Mouse (Mus musculus): Measurements from ENCODE around the gene Cyp27a1. TPM values are rescaled to one million over a fixed set of nuclear protein-coding genes. Genes with fewer than 3 reads are reported as not detected.

Cyp27a1 gene
- polyA plus RNA-seq (2015; fragmentation: Nextera tagmentation; extraction: Ambion mirVana), result 12.7 and 14.1 TPM in 2 replicates

GRCm38 (mm10) chr1:74713099-74713858 is at the start of gene Cyp27a1:
Cyp27a1 (plus strand) TSS chr1:74713574.
- WGBS, result under 1% methylated on average over 35 of the region's 35 CpGs
- Histone ChIP-seq H3K27ac (no peak within 1 kb of the TSS), H3K4me2 (replicated peaks) (peak within 1 kb of the TSS; percentile 72)

GRCm38 (mm10) chr1:74665153-74665552 is 48.2 kb upstream of the Cyp27a1 start:
- Histone ChIP-seq H3K27ac (no peak overlapping the region), H3K4me1 (peaks cover 13% of the 10 kb centered on the region), H3K4me2 (replicated peaks) (no peak overlapping the region), H3K36me3 (no peaks in the 10 kb centered on the region; the same call in 1 of the 2 replicates), H3K27me3 (no peaks in the 10 kb centered on the region), H3K9ac (no peak overlapping the region), H3K4me3 (no peak overlapping the region), H3K9me3 (no peaks in the 10 kb centered on the region)
- no peak for ATAC-seq (ENCODE audit: low FRiP score, low read depth)
- WGBS, result 69% methylated on average over 6 of the region's 6 CpGs

More at GRCm38 (mm10) chr1:74713099-74713858, at the start of gene Cyp27a1:
- no peaks in the 10 kb centered on the region for H3K36me3 ChIP-seq
- H3K4me3 ChIP-seq, result peak within 1 kb of the TSS; percentile 50
- ATAC-seq (ENCODE audit: low FRiP score, low read depth), result peak; percentile 82
- H3K9ac ChIP-seq, result peak within 1 kb of the TSS; percentile 66
- peaks cover 24% of the 10 kb centered on the region for H3K4me1 ChIP-seq
- H3K9me3 ChIP-seq, result no peaks in the 10 kb centered on the region
- no peaks in the 10 kb centered on the region for H3K27me3 ChIP-seq

GRCm38 (mm10) chr1:74668371-74668770 is 45.0 kb upstream of the Cyp27a1 start:
- Histone ChIP-seq H3K9me3 (no peaks in the 10 kb centered on the region), H3K36me3 (peaks cover 15% of the 10 kb centered on the region), H3K4me1 (0 out of 2 replicates have a peak, but pooled peaks cover 3% of the 10 kb centered on the region), H3K9ac (no peak overlapping the region), H3K27ac (no peak overlapping the region), H3K27me3 (no peaks in the 10 kb centered on the region), H3K4me2 (replicated peaks) (no peak overlapping the region), H3K4me3 (no peak overlapping the region)
- 87% methylated on average over 3 of the region's 3 CpGs for WGBS
- no peak for ATAC-seq (ENCODE audit: low FRiP score, low read depth)

GRCm38 (mm10) chr1:74672731-74673130 is 40.6 kb upstream of the Cyp27a1 start:
- H3K27me3 ChIP-seq, result no peaks in the 10 kb centered on the region

GRCm38 (mm10) chr1:74676863-74677262 is 36.5 kb upstream of the Cyp27a1 start:
- Histone ChIP-seq H3K4me1 (no peaks in the 10 kb centered on the region), H3K9me3 (no peaks in the 10 kb centered on the region), H3K27ac (no peak overlapping the region), H3K4me2 (replicated peaks) (no peak overlapping the region), H3K27me3 (no peaks in the 10 kb centered on the region), H3K4me3 (no peak overlapping the region), H3K9ac (no peak overlapping the region), H3K36me3 (peaks cover 68% of the 10 kb centered on the region)
- ATAC-seq (ENCODE audit: low FRiP score, low read depth), result no peak
- 79% methylated on average over 3 of the region's 3 CpGs for WGBS

More at GRCm38 (mm10) chr1:74672731-74673130, 40.6 kb upstream of the Cyp27a1 start:
- Histone ChIP-seq H3K27ac (no peak overlapping the region), H3K4me1 (no peaks in the 10 kb centered on the region), H3K9ac (no peak overlapping the region), H3K9me3 (no peaks in the 10 kb centered on the region), H3K4me3 (no peak overlapping the region), H3K36me3 (peaks cover 35% of the 10 kb centered on the region), H3K4me2 (replicated peaks) (no peak overlapping the region)
- 82% methylated on average over 7 of the region's 7 CpGs for WGBS
- ATAC-seq (ENCODE audit: low FRiP score, low read depth), result no peak

- no peaks in the 10 kb centered on the region for H3K9me3 ChIP-seq
- no peak overlapping the region for H3K4me3 ChIP-seq
- WGBS, result 73% methylated on average over 1 of the region's 1 CpGs
- no peak overlapping the region for H3K4me2 ChIP-seq (replicated peaks)
- H3K27me3 ChIP-seq, result no peaks in the 10 kb centered on the region
- H3K9ac ChIP-seq, result no peak overlapping the region
- no peak overlapping the region for H3K27ac ChIP-seq
- peaks cover 72% of the 10 kb centered on the region for H3K36me3 ChIP-seq
- no peak for ATAC-seq (ENCODE audit: low FRiP score, low read depth)
- no peaks in the 10 kb centered on the region for H3K4me1 ChIP-seq
Observed at GRCm38 (mm10) chr1:74677843-74678242, 35.5 kb upstream of the Cyp27a1 start.

- Histone ChIP-seq H3K4me3 (no peak overlapping the region), H3K9ac (no peak overlapping the region), H3K27ac (no peak overlapping the region), H3K27me3 (no peaks in the 10 kb centered on the region), H3K36me3 (peaks cover 96% of the 10 kb centered on the region), H3K4me1 (no peaks in the 10 kb centered on the region), H3K4me2 (replicated peaks) (no peak overlapping the region), H3K9me3 (no peaks in the 10 kb centered on the region)
- ATAC-seq (ENCODE audit: low FRiP score, low read depth), result no peak
- 95% methylated on average over 7 of the region's 7 CpGs for WGBS
Observed at GRCm38 (mm10) chr1:74687131-74687530, 26.2 kb upstream of the Cyp27a1 start.

- Histone ChIP-seq H3K27ac (no peak overlapping the region), H3K9me3 (no peaks in the 10 kb centered on the region), H3K4me2 (replicated peaks) (no peak overlapping the region), H3K27me3 (no peaks in the 10 kb centered on the region), H3K4me3 (no peak overlapping the region), H3K36me3 (peaks cover 93% of the 10 kb centered on the region), H3K4me1 (no peaks in the 10 kb centered on the region), H3K9ac (no peak overlapping the region)
- 93% methylated on average over 8 of the region's 8 CpGs for WGBS
- ATAC-seq (ENCODE audit: low FRiP score, low read depth), result no peak
Observed at GRCm38 (mm10) chr1:74693891-74694583, 19.3 kb upstream of the Cyp27a1 start.

GRCm38 (mm10) chr1:74695836-74696235 is 17.5 kb upstream of the Cyp27a1 start:
- no peak for ATAC-seq (ENCODE audit: low FRiP score, low read depth)
- 89% methylated on average over 4 of the region's 4 CpGs for WGBS

GRCm38 (mm10) chr1:74697416-74697815 is 16.0 kb upstream of the Cyp27a1 start:
- WGBS, result 89% methylated on average over 6 of the region's 6 CpGs
- Histone ChIP-seq H3K4me1 (no peaks in the 10 kb centered on the region), H3K27ac (no peak overlapping the region), H3K4me2 (replicated peaks) (no peak overlapping the region), H3K9ac (no peak overlapping the region), H3K36me3 (peaks cover 92% of the 10 kb centered on the region), H3K4me3 (no peak overlapping the region), H3K27me3 (no peaks in the 10 kb centered on the region), H3K9me3 (no peaks in the 10 kb centered on the region)
- ATAC-seq (ENCODE audit: low FRiP score, low read depth), result no peak

More at GRCm38 (mm10) chr1:74695836-74696235, 17.5 kb upstream of the Cyp27a1 start:
- Histone ChIP-seq H3K9me3 (no peaks in the 10 kb centered on the region), H3K4me3 (no peak overlapping the region), H3K27ac (no peak overlapping the region), H3K4me2 (replicated peaks) (no peak overlapping the region), H3K27me3 (no peaks in the 10 kb centered on the region), H3K4me1 (no peaks in the 10 kb centered on the region), H3K36me3 (peaks cover 93% of the 10 kb centered on the region), H3K9ac (no peak overlapping the region)

- H3K27ac ChIP-seq, result no peak overlapping the region
- H3K9me3 ChIP-seq, result no peaks in the 10 kb centered on the region
- H3K36me3 ChIP-seq, result peaks cover 97% of the 10 kb centered on the region
- no peak overlapping the region for H3K4me3 ChIP-seq
- no peak overlapping the region for H3K4me2 ChIP-seq (replicated peaks)
- H3K4me1 ChIP-seq, result no peaks in the 10 kb centered on the region
- H3K27me3 ChIP-seq, result no peaks in the 10 kb centered on the region
- H3K9ac ChIP-seq, result no peak overlapping the region
- no peak for ATAC-seq (ENCODE audit: low FRiP score, low read depth)
- WGBS, result 92% methylated on average over 1 of the region's 1 CpGs
Observed at GRCm38 (mm10) chr1:74698353-74698752, 15.0 kb upstream of the Cyp27a1 start.

GRCm38 (mm10) chr1:74698791-74699190 is 14.6 kb upstream of the Cyp27a1 start:
- H3K27me3 ChIP-seq, result no peaks in the 10 kb centered on the region
- H3K4me3 ChIP-seq, result no peak overlapping the region
- peaks cover 93% of the 10 kb centered on the region for H3K36me3 ChIP-seq
- no peak overlapping the region for H3K27ac ChIP-seq
- H3K4me2 ChIP-seq (replicated peaks), result no peak overlapping the region
- no peaks in the 10 kb centered on the region for H3K9me3 ChIP-seq
- H3K4me1 ChIP-seq, result no peaks in the 10 kb centered on the region
- 85% methylated on average over 1 of the region's 1 CpGs for WGBS
- no peak overlapping the region for H3K9ac ChIP-seq
- no peak for ATAC-seq (ENCODE audit: low FRiP score, low read depth)
